Mouse (Mus musculus) stomach, postnatal 0 days (tissue): Measurements from ENCODE around the gene Klrg2. TPM values are rescaled to one million over a fixed set of nuclear protein-coding genes. Genes with fewer than 3 reads are reported as not detected.
A peak's percentile ranks its signal among the peaks of the same experiment; 100 is the strongest.
"Not testable (repeated sequence)": the region's sequence is repeated elsewhere in the genome, so short reads cannot be mapped to it uniquely, and the experiment has no call there.

Experiments
- ATAC-seq: fragments of 200-750 bp; cut with Nextera tagmentation; 2 replicates; pipeline ENCODE4 v1.8.0; 2017; ENCODE audit not compliant: low FRiP score, low TSS enrichment
- DNase-seq: peaks from one replicate; pipeline ENCODE4 v3.0.0-alpha.2; 2016; ENCODE audit warnings: low spot score
- H3K27ac ChIP-seq: fragments of 300-500 bp; sonication (generic); replicated peaks from 2 replicates; pipeline ENCODE4 v1.5.1; 2014; ENCODE audit warnings: mild to moderate bottlenecking, control low read depth
- H3K27me3 ChIP-seq: fragments of 300-500 bp; sonication (generic); 2 replicates; pipeline ENCODE4 v1.6.1; 2014; ENCODE audit warnings: low read length; ENCODE audit not compliant: control insufficient read depth, insufficient read depth
- H3K36me3 ChIP-seq: fragments of 300-500 bp; sonication (generic); 2 replicates; pipeline ENCODE4 v1.6.1; 2014; ENCODE audit warnings: low read length, mixed read lengths; ENCODE audit not compliant: control insufficient read depth, insufficient read depth
- H3K4me1 ChIP-seq: fragments of 300-500 bp; sonication (generic); replicated peaks from 2 replicates; pipeline ENCODE4 v1.6.1; 2014; ENCODE audit warnings: antibody characterized with exemption; ENCODE audit not compliant: control insufficient read depth, insufficient read depth
- H3K4me2 ChIP-seq: fragments of 300-500 bp; sonication (generic); replicated peaks from 2 replicates; pipeline ENCODE4 v1.6.1; 2014; ENCODE audit warnings: low read depth, mild to moderate bottlenecking, control low read depth, moderate library complexity
- H3K4me3 ChIP-seq: fragments of 300-500 bp; sonication (generic); 2 replicates; pipeline ENCODE4 v1.5.1; 2014; ENCODE audit warnings: low read depth, low read length, control low read depth
- H3K9ac ChIP-seq: fragments of 300-500 bp; sonication (generic); 2 replicates; pipeline ENCODE4 v1.6.1; 2014; ENCODE audit warnings: mild to moderate bottlenecking, low read length, control low read depth, mixed read lengths
- H3K9me3 ChIP-seq: fragments of 300-500 bp; sonication (generic); 2 replicates; pipeline ENCODE4 v1.6.1; 2016; ENCODE audit warnings: low read length; ENCODE audit not compliant: control insufficient read depth
- CTCF ChIP-seq: IDR thresholded peaks from 2 replicates; pipeline ENCODE4 v1.5.1; 2016; ENCODE audit warnings: antibody characterized with exemption, low read depth, mild to moderate bottlenecking, moderate library complexity
- EP300 ChIP-seq: optimal IDR thresholded peaks from 2 replicates; pipeline ENCODE3; 2016; ENCODE audit warnings: antibody characterized with exemption
- WGBS: fragments of 180-500 bp; shearing (Covaris S2); extraction: QIAGEN DNeasy Blood & Tissue Kit; methylation state at CpG from one replicate; pipeline ENCODE4 v1.1.7; 2014; 5-methylcytosine and 5-hydroxymethylcytosine counted together
- polyA plus RNA-seq: library from polyadenylated mRNA; unstranded; fragments of >200 nt; fragmentation: Nextera tagmentation; extraction: Ambion mirVana; gene quantifications from 2 replicates; pipeline ENCODE4 v1.2.1, GENCODE M21; 2015

Klrg2 gene
- polyA plus RNA-seq, 1 experiment from 2014 or later = 4.5 TPM

- Histone ChIP-seq H3K4me1 (no peaks in the 10 kb centered on the region), H3K36me3 (no peaks in the 10 kb centered on the region), H3K27me3 (no peaks in the 10 kb centered on the region), H3K4me3 (no peak overlapping the region), H3K4me2 (no peak overlapping the region), H3K27ac (no peak overlapping the region), H3K9me3 (no peaks in the 10 kb centered on the region), H3K9ac (no peak overlapping the region)
- ATAC-seq = no peak
- TF ChIP-seq EP300 = no peak
- no peak for TF ChIP-seq CTCF
- no peak for DNase-seq
- 79% methylated on average over 7 of the region's 7 CpGs for WGBS
Measured at GRCm38 (mm10) chr6:38671270-38671669, 34.2 kb upstream of the Klrg2 start.

- not testable (repeated sequence) for H3K36me3 ChIP-seq, H3K4me2 ChIP-seq, H3K9me3 ChIP-seq, H3K4me3 ChIP-seq, DNase-seq, H3K27ac ChIP-seq, H3K9ac ChIP-seq, H3K4me1 ChIP-seq, ATAC-seq, H3K27me3 ChIP-seq
- 56% methylated on average over 1 of the region's 1 CpGs for WGBS
Measured at GRCm38 (mm10) chr6:38670488-38670887, 33.4 kb upstream of the Klrg2 start.

- no peak overlapping the region for H3K4me3 ChIP-seq
- H3K27me3 ChIP-seq = no peaks in the 10 kb centered on the region
- H3K9me3 ChIP-seq = no peaks in the 10 kb centered on the region
- no peak overlapping the region for H3K27ac ChIP-seq
- no peak overlapping the region for H3K4me2 ChIP-seq
- DNase-seq = no peak
- peak; percentile 41 for TF ChIP-seq CTCF
- no peak for TF ChIP-seq EP300
- H3K36me3 ChIP-seq = no peaks in the 10 kb centered on the region
- 81% methylated on average over 6 of the region's 6 CpGs for WGBS
- no peak for ATAC-seq
- no peaks in the 10 kb centered on the region for H3K4me1 ChIP-seq
- H3K9ac ChIP-seq = no peak overlapping the region
Measured at GRCm38 (mm10) chr6:38669580-38669979, 32.5 kb upstream of the Klrg2 start.

GRCm38 (mm10) chr6:38662714-38663615 is 25.9 kb upstream of the Klrg2 start, which contains the start of gene Clec2l:
TSS of gene Clec2l (plus strand) at chr6:38663069.
- DNase-seq (peak; percentile 49), ATAC-seq (peak; percentile 77)
- H3K4me3 ChIP-seq = peak within 1 kb of the TSS; percentile 47
- TF ChIP-seq CTCF (no peak), EP300 (no peak)
- no peak within 1 kb of the TSS for H3K27ac ChIP-seq
- H3K9me3 ChIP-seq = no peaks in the 10 kb centered on the region
- WGBS = under 1% methylated on average over 55 of the region's 84 CpGs
- H3K4me2 ChIP-seq = peak within 1 kb of the TSS; percentile 82
- peak within 1 kb of the TSS; percentile 56 for H3K9ac ChIP-seq
- 0 out of 2 replicates have a peak, but pooled peaks cover 2% of the 10 kb centered on the region for H3K4me1 ChIP-seq
- H3K27me3 ChIP-seq = no peaks in the 10 kb centered on the region
- H3K36me3 ChIP-seq = no peaks in the 10 kb centered on the region

GRCm38 (mm10) chr6:38661626-38662025 is 24.6 kb upstream of the Klrg2 start:
- no peak for ATAC-seq
- WGBS = 66% methylated on average over 4 of the region's 4 CpGs

More at GRCm38 (mm10) chr6:38661626-38662025, 24.6 kb upstream of the Klrg2 start:
- Histone ChIP-seq H3K27ac (no peak overlapping the region), H3K4me1 (0 out of 2 replicates have a peak, but pooled peaks cover 2% of the 10 kb centered on the region), H3K36me3 (no peaks in the 10 kb centered on the region), H3K9me3 (no peaks in the 10 kb centered on the region), H3K4me2 (no peak overlapping the region), H3K27me3 (no peaks in the 10 kb centered on the region), H3K4me3 (no peak overlapping the region), H3K9ac (no peak overlapping the region)
- TF ChIP-seq CTCF = no peak
- no peak for TF ChIP-seq EP300
- DNase-seq = no peak
